Mouse (Mus musculus): ENCODE data around the gene Alox8. TPM values are rescaled to one million over a fixed set of nuclear protein-coding genes. Genes with fewer than 3 reads are reported as not detected.

Gene Alox8
- polyA plus RNA-seq (2015; fragmentation: Nextera tagmentation; extraction: Ambion mirVana): 0.17 TPM in 1 of 2 replicates, not detected in the other

DNA sequence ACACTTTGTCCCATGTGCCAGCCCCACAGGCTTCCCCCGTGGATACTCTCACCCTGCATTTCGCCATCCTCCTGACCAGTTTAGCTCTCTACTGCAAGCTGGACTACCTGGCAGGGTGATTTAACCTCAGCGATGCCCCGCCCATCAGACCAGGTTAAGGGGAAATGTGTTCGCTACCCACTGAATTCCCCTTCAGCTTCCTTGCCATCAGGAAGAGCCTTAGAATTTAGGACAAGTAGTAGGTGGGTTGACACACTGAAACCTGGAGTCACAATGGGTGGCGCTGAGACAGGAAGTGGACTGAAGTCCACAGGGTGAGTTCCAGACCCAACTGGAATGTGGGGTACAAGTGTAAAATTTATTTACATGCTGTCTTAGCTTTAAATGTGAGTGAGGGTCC, at the start of gene Alox8:
Gene Alox8, minus strand, starts transcription at position 101 of the 400 bp plus-strand sequence.
- no peak for ATAC-seq (ENCODE audit: low read depth)
- H3K27me3 ChIP-seq: peaks cover 42% of the 10 kb centered on the region
- H3K27ac ChIP-seq (replicated peaks): no peak within 1 kb of the TSS
- H3K9me3 ChIP-seq: no peaks in the 10 kb centered on the region
- peak within 1 kb of the TSS; percentile 28; the same call in 1 of the 2 replicates for H3K9ac ChIP-seq
- peak within 1 kb of the TSS; percentile 25 for H3K4me3 ChIP-seq
- no peaks in the 10 kb centered on the region for H3K36me3 ChIP-seq
- peak within 1 kb of the TSS; percentile 42 for H3K4me2 ChIP-seq
- peaks cover 9% of the 10 kb centered on the region for H3K4me1 ChIP-seq (replicated peaks)
- 29% methylated on average over 6 of the region's 6 CpGs for WGBS

DNA sequence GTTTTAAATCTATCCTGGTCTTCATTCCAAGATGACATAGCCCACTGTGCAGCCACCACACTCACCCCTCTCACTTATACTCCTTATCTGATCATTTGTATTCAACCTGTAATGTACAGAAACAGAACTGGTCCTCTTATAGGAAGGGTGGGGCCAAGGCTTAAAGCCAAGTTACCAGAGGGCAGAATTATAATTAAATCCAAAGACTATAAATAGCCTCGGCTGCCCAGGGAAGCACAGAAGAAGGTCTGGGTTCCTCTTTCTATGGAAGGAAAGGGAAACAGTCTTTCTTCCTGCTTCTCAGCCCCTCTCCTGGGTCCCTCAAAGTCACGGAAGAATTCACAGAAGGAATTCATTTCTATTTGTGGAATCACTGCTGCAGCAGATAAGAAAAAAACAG, 48.0 kb upstream of the Alox8 start:
- 52% methylated on average over 2 of the region's 2 CpGs for WGBS
- H3K36me3 ChIP-seq: no peaks in the 10 kb centered on the region
- no peaks in the 10 kb centered on the region for H3K27me3 ChIP-seq
- peaks cover 4% of the 10 kb centered on the region; the same call in 1 of the 2 replicates for H3K4me1 ChIP-seq (replicated peaks)
- H3K4me2 ChIP-seq: peak overlapping the region; percentile 24; the same call in 1 of the 2 replicates
- no peak overlapping the region for H3K9ac ChIP-seq
- ATAC-seq (ENCODE audit: low read depth): no peak
- H3K9me3 ChIP-seq: no peaks in the 10 kb centered on the region
- H3K4me3 ChIP-seq: no peak overlapping the region
- H3K27ac ChIP-seq (replicated peaks): no peak overlapping the region

GRCm38 (mm10) chr11:69244911-69245310, 47.3 kb upstream of the Alox8 start:
- no peaks in the 10 kb centered on the region for H3K9me3 ChIP-seq
- H3K9ac ChIP-seq: no peak overlapping the region
- peaks cover 4% of the 10 kb centered on the region; the same call in 1 of the 2 replicates for H3K4me1 ChIP-seq (replicated peaks)
- no peak overlapping the region for H3K27ac ChIP-seq (replicated peaks)
- no peak overlapping the region for H3K4me2 ChIP-seq
- no peaks in the 10 kb centered on the region for H3K27me3 ChIP-seq
- no peak overlapping the region for H3K4me3 ChIP-seq
- 25% methylated on average over 2 of the region's 2 CpGs for WGBS
- H3K36me3 ChIP-seq: no peaks in the 10 kb centered on the region
- ATAC-seq (ENCODE audit: low read depth): no peak

DNA sequence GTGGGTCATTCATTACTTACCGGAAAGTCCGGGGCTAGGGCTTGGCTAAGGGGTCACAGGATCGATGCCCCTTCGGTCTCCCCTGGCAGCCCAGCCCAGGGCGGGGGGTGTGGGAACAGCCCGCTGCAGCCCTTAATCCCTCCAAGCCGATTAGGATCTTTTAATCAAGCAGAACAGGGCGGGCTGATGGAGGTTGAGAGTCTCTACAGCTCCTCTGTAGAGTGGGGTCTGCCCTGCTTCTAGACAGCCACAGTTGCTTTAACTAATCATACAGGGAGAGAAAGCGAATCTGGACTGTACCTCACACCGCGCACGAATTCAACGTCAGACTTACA, 39.2 kb upstream of the Alox8 start, which contains the start of gene Gucy2e:
Gene Gucy2e, minus strand, starts transcription at position 111 of the 335 bp plus-strand sequence.
- Histone ChIP-seq H3K27me3 (peaks cover 51% of the 10 kb centered on the region), H3K27ac (replicated peaks) (peak within 1 kb of the TSS; percentile 83), H3K4me2 (peak within 1 kb of the TSS; percentile 77), H3K4me1 (replicated peaks) (peaks cover 22% of the 10 kb centered on the region), H3K9me3 (no peaks in the 10 kb centered on the region), H3K4me3 (peak within 1 kb of the TSS; percentile 46), H3K9ac (peak within 1 kb of the TSS; percentile 70), H3K36me3 (no peaks in the 10 kb centered on the region)
- no peak for ATAC-seq (ENCODE audit: low read depth)
- WGBS: 28% methylated on average over 13 of the region's 13 CpGs

GRCm38 (mm10) chr11:69236061-69236925, 38.6 kb upstream of the Alox8 start:
- Histone ChIP-seq H3K9ac (peak overlapping the region; percentile 70), H3K36me3 (no peaks in the 10 kb centered on the region), H3K4me2 (peak overlapping the region; percentile 77), H3K9me3 (no peaks in the 10 kb centered on the region), H3K27me3 (peaks cover 51% of the 10 kb centered on the region), H3K4me1 (replicated peaks) (peaks cover 22% of the 10 kb centered on the region), H3K27ac (replicated peaks) (peak overlapping the region; percentile 83; the same call in 1 of the 2 replicates), H3K4me3 (peak overlapping the region; percentile 46)
- ATAC-seq (ENCODE audit: low read depth): 0 out of 2 replicates have a peak, but pooled peaks have one; percentile 11
- 4% methylated on average over 51 of the region's 51 CpGs for WGBS

GRCm38 (mm10) chr11:69235285-69236060, 37.8 kb upstream of the Alox8 start:
- H3K9ac ChIP-seq: peak overlapping the region; percentile 70
- H3K36me3 ChIP-seq: no peaks in the 10 kb centered on the region
- peak overlapping the region; percentile 77 for H3K4me2 ChIP-seq
- under 1% methylated on average over 33 of the region's 33 CpGs for WGBS
- ATAC-seq (ENCODE audit: low read depth): peak; percentile 94
- H3K4me1 ChIP-seq (replicated peaks): peaks cover 22% of the 10 kb centered on the region
- H3K4me3 ChIP-seq: peak overlapping the region; percentile 46
- peak overlapping the region; percentile 83 for H3K27ac ChIP-seq (replicated peaks)
- H3K9me3 ChIP-seq: no peaks in the 10 kb centered on the region
- H3K27me3 ChIP-seq: peaks cover 51% of the 10 kb centered on the region

DNA sequence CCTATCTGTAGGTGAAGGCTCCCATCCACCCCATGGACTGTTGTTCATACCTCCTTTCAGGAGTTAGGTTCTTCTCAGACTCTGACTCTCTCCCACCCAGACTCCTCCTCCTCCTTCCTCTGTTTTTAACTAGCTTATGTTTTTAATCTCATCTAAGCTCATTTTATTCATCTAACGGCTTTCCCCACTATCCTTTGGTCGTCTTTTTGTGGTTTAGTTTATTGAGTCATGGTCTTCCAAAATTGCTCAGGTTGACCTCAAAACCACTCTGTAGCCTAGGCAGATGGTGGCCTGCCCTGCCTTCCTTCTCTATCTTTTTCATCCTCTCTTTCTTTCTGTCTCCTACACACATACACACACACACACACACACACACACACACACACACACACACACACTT, 35.5 kb upstream of the Alox8 start:
- Histone ChIP-seq H3K27ac (replicated peaks) (no peak overlapping the region), H3K9me3 (no peaks in the 10 kb centered on the region), H3K27me3 (peaks cover 39% of the 10 kb centered on the region), H3K36me3 (no peaks in the 10 kb centered on the region), H3K4me2 (no peak overlapping the region), H3K4me1 (replicated peaks) (peaks cover 26% of the 10 kb centered on the region), H3K9ac (no peak overlapping the region), H3K4me3 (no peak overlapping the region)
- no peak for ATAC-seq (ENCODE audit: low read depth)
- 90% methylated on average over 2 of the region's 2 CpGs for WGBS

DNA sequence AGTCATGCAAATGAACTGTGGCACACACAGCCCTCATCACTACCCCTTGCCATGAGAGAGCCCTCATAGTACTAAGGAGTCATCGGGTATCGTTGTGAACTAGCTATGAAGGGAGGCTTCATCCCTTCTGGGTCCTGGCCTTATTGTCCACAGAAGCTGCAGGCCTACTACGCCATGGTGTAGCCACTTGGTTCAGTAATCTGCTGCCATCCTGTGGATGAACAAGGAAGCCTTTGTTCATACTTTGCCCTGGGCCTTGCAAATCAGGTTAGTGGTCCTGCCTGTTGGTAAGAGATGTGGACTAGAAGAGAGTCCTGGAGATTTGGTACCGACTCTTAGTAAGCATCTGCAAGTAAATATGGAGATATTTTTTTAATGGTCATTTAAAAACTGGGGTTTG, 32.8 kb upstream of the Alox8 start:
- no peak overlapping the region for H3K9ac ChIP-seq

GRCm38 (mm10) chr11:69225715-69226114, 28.1 kb upstream of the Alox8 start:
- ATAC-seq (ENCODE audit: low read depth): no peak
- H3K36me3 ChIP-seq: no peaks in the 10 kb centered on the region
- H3K4me2 ChIP-seq: no peak overlapping the region
- H3K4me1 ChIP-seq (replicated peaks): 0 out of 2 replicates have a peak, but pooled peaks cover 4% of the 10 kb centered on the region
- no peaks in the 10 kb centered on the region for H3K9me3 ChIP-seq
- H3K4me3 ChIP-seq: no peak overlapping the region
- H3K27me3 ChIP-seq: peaks cover 12% of the 10 kb centered on the region; the same call in 1 of the 2 replicates
- no peak overlapping the region for H3K9ac ChIP-seq
- 83% methylated on average over 1 of the region's 1 CpGs for WGBS
- H3K27ac ChIP-seq (replicated peaks): no peak overlapping the region

More for the DNA sequence above, 32.8 kb upstream of the Alox8 start:
- Histone ChIP-seq H3K4me3 (no peak overlapping the region), H3K27me3 (peaks cover 27% of the 10 kb centered on the region), H3K36me3 (no peaks in the 10 kb centered on the region), H3K9me3 (no peaks in the 10 kb centered on the region), H3K4me1 (replicated peaks) (peaks cover 10% of the 10 kb centered on the region), H3K4me2 (no peak overlapping the region), H3K27ac (replicated peaks) (no peak overlapping the region)
- ATAC-seq (ENCODE audit: low read depth): no peak
- 76% methylated on average over 4 of the region's 4 CpGs for WGBS

GRCm38 (mm10) chr11:69223101-69223500, 25.5 kb upstream of the Alox8 start:
- peaks cover 12% of the 10 kb centered on the region; the same call in 1 of the 2 replicates for H3K27me3 ChIP-seq
- no peaks in the 10 kb centered on the region for H3K36me3 ChIP-seq
- no peak overlapping the region for H3K27ac ChIP-seq (replicated peaks)
- no peaks in the 10 kb centered on the region for H3K9me3 ChIP-seq
- no peak overlapping the region for H3K4me3 ChIP-seq
- 91% methylated on average over 4 of the region's 4 CpGs for WGBS
- H3K9ac ChIP-seq: no peak overlapping the region
- no peaks in the 10 kb centered on the region for H3K4me1 ChIP-seq (replicated peaks)
- ATAC-seq (ENCODE audit: low read depth): no peak
- H3K4me2 ChIP-seq: no peak overlapping the region

GRCm38 (mm10) chr11:69221070-69221469, 23.4 kb upstream of the Alox8 start:
- ATAC-seq (ENCODE audit: low read depth): no peak
- Histone ChIP-seq H3K9me3 (no peaks in the 10 kb centered on the region), H3K27me3 (no peaks in the 10 kb centered on the region), H3K4me2 (no peak overlapping the region), H3K4me1 (replicated peaks) (no peaks in the 10 kb centered on the region), H3K27ac (replicated peaks) (no peak overlapping the region), H3K4me3 (no peak overlapping the region), H3K36me3 (no peaks in the 10 kb centered on the region), H3K9ac (no peak overlapping the region)
- WGBS: 79% methylated on average over 4 of the region's 4 CpGs

DNA sequence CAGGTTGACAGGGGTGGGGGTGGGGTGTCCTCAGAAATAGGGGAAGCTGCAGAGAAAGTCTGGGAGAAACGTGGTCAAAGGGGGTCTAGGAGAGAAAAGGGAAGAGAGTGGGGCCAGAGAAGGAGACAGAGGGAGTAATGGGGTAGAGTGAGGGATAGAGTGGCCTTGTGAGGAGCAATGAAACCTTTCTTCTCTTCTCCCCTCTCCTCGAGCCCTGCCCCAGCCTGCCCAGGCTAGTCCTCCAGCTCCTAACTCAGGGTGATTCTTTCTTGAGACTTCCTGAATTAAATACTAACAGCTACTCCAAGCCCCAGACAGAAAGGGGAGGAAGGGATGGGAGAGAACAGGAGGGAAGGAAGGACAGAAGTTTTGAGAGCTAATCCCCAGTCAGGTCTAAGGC, 21.0 kb upstream of the Alox8 start:
- Histone ChIP-seq H3K27me3 (no peaks in the 10 kb centered on the region), H3K27ac (replicated peaks) (no peak overlapping the region), H3K36me3 (no peaks in the 10 kb centered on the region), H3K4me2 (no peak overlapping the region), H3K4me1 (replicated peaks) (no peaks in the 10 kb centered on the region), H3K9me3 (no peaks in the 10 kb centered on the region), H3K4me3 (no peak overlapping the region), H3K9ac (no peak overlapping the region)
- no peak for ATAC-seq (ENCODE audit: low read depth)
- 57% methylated on average over 2 of the region's 2 CpGs for WGBS
